Mouse (Mus musculus) cerebellum, adult 2 months (tissue): ENCODE data around the gene Pfn1. TPM values are rescaled to one million over a fixed set of nuclear protein-coding genes. Genes with fewer than 3 reads are reported as not detected.

Source experiments
- DNase-seq, 2 experiments: peaks; one replicate each; pipeline ENCODE4 v3.0.0; 2021
- H3K27ac ChIP-seq: fragments of 200-500 bp; 2 replicates; pipeline ENCODE4 v1.5.1; 2012; ENCODE audit warnings: low read length, control low read depth, inconsistent platforms; ENCODE audit not compliant: insufficient read depth
- H3K27me3 ChIP-seq: fragments of 200-500 bp; 2 replicates; pipeline ENCODE4 v1.6.1; 2012; ENCODE audit warnings: inconsistent platforms, mild to moderate bottlenecking, low read length, moderate library complexity; ENCODE audit not compliant: control insufficient read depth, insufficient read depth
- H3K4me1 ChIP-seq: fragments of 200-500 bp; 2 replicates; pipeline ENCODE4 v1.6.1; 2011; ENCODE audit warnings: low read length; ENCODE audit not compliant: control insufficient read depth, insufficient read depth
- H3K4me3 ChIP-seq: fragments of 200-500 bp; replicated peaks from 2 replicates; pipeline ENCODE3; 2011; ENCODE audit warnings: mild to moderate bottlenecking, low read depth, low read length, control low read depth; ENCODE audit not compliant: insufficient read depth
- CTCF ChIP-seq: fragments of 200-500 bp; IDR thresholded peaks from 2 replicates; pipeline ENCODE4 v1.5.1; 2011; ENCODE audit warnings: low read depth, mild to moderate bottlenecking, control low read depth, low read length, moderate library complexity, borderline replicate concordance; ENCODE audit not compliant: insufficient read depth
- POLR2A ChIP-seq: fragments of 200-500 bp; IDR thresholded peaks from 2 replicates; pipeline ENCODE4 v1.6.1; 2011; ENCODE audit warnings: low read length, control low read depth, borderline replicate concordance; ENCODE audit not compliant: insufficient read depth
- WGBS: fragments of 180-500 bp; shearing (Covaris S2); methylation state at CpG from one replicate; pipeline ENCODE4 v1.1.7; 2018; 5-methylcytosine and 5-hydroxymethylcytosine counted together
- polyA plus RNA-seq: library from polyadenylated mRNA; depleted of rRNA; stranded (reverse); fragments of >200 nt; gene quantifications from 2 replicates; pipeline ENCODE4 v1.2.3, GENCODE M21; 2012

The Pfn1 gene
- polyA plus RNA-seq, 1 experiment = 305 TPM

GRCm38 (mm10) chr11:70666687-70667086, 12.2 kb upstream of the Pfn1 start:
- Histone ChIP-seq H3K4me1 (no peaks in the 10 kb centered on the region; the same call in 1 of the 2 replicates), H3K27ac (no peak overlapping the region), H3K4me3 (no peak overlapping the region), H3K27me3 (no peaks in the 10 kb centered on the region)
- no peak for DNase-seq
- TF ChIP-seq CTCF (no peak), POLR2A (no peak)
- 89% methylated on average over 8 of the region's 8 CpGs for WGBS

GRCm38 (mm10) chr11:70664741-70665140, 10.3 kb upstream of the Pfn1 start:
- TF ChIP-seq CTCF (no peak), POLR2A (no peak)
- 93% methylated on average over 9 of the region's 9 CpGs for WGBS
- H3K27ac ChIP-seq = no peak overlapping the region

GRCm38 (mm10) chr11:70663957-70664356, 9.5 kb upstream of the Pfn1 start:
- no peaks in the 10 kb centered on the region; the same call in 1 of the 2 replicates for H3K4me1 ChIP-seq
- no peak overlapping the region for H3K27ac ChIP-seq
- TF ChIP-seq CTCF (no peak), POLR2A (no peak)
- DNase-seq = no peak
- H3K4me3 ChIP-seq = no peak overlapping the region
- WGBS = 46% methylated on average over 6 of the region's 6 CpGs
- H3K27me3 ChIP-seq = no peaks in the 10 kb centered on the region

More at GRCm38 (mm10) chr11:70664741-70665140, 10.3 kb upstream of the Pfn1 start:
- DNase-seq = no peak
- H3K27me3 ChIP-seq = no peaks in the 10 kb centered on the region
- no peak overlapping the region for H3K4me3 ChIP-seq
- no peaks in the 10 kb centered on the region; the same call in 1 of the 2 replicates for H3K4me1 ChIP-seq

- Histone ChIP-seq H3K27me3 (no peaks in the 10 kb centered on the region), H3K4me3 (no peak overlapping the region), H3K27ac (no peak overlapping the region), H3K4me1 (no peaks in the 10 kb centered on the region; the same call in 1 of the 2 replicates)
- no peak for DNase-seq
- TF ChIP-seq CTCF (no peak), POLR2A (no peak)
- WGBS = 90% methylated on average over 8 of the region's 8 CpGs
These were observed 8.7 kb upstream of the Pfn1 start for GRCm38 (mm10) chr11:70663101-70663500.

- TF ChIP-seq CTCF = no peak
- WGBS = 89% methylated on average over 8 of the region's 8 CpGs
- H3K27ac ChIP-seq = no peak overlapping the region
These were observed 6.1 kb upstream of the Pfn1 start for GRCm38 (mm10) chr11:70660571-70660970.

GRCm38 (mm10) chr11:70658942-70659341, 4.5 kb upstream of the Pfn1 start:
- WGBS = 76% methylated on average over 8 of the region's 8 CpGs
- TF ChIP-seq POLR2A (no peak), CTCF (no peak)
- H3K4me1 ChIP-seq = peaks cover 6% of the 10 kb centered on the region
- no peak for DNase-seq
- H3K4me3 ChIP-seq = no peak overlapping the region
- no peaks in the 10 kb centered on the region for H3K27me3 ChIP-seq
- H3K27ac ChIP-seq = no peak overlapping the region

More at GRCm38 (mm10) chr11:70660571-70660970, 6.1 kb upstream of the Pfn1 start:
- Histone ChIP-seq H3K4me3 (no peak overlapping the region), H3K4me1 (peaks cover 6% of the 10 kb centered on the region), H3K27me3 (no peaks in the 10 kb centered on the region)
- DNase-seq = no peak

- H3K4me3 ChIP-seq = no peak overlapping the region
- no peak for DNase-seq
- 89% methylated on average over 5 of the region's 5 CpGs for WGBS
- H3K4me1 ChIP-seq = peaks cover 6% of the 10 kb centered on the region
- no peak for TF ChIP-seq CTCF
- H3K27me3 ChIP-seq = no peaks in the 10 kb centered on the region
- H3K27ac ChIP-seq = no peak overlapping the region
These were observed 4.1 kb upstream of the Pfn1 start for GRCm38 (mm10) chr11:70658521-70658920.

- TF ChIP-seq CTCF (no peak), POLR2A (no peak)
- no peak overlapping the region for H3K4me3 ChIP-seq
- H3K27me3 ChIP-seq = no peaks in the 10 kb centered on the region
- WGBS = 61% methylated on average over 9 of the region's 9 CpGs
- no peak overlapping the region for H3K27ac ChIP-seq
- no peak for DNase-seq
- peaks cover 6% of the 10 kb centered on the region for H3K4me1 ChIP-seq
These were observed 3.5 kb upstream of the Pfn1 start for GRCm38 (mm10) chr11:70657991-70658390.
